Mouse (Mus musculus): ENCODE measurements around the gene Alox12b.

The Alox12b gene

DNA sequence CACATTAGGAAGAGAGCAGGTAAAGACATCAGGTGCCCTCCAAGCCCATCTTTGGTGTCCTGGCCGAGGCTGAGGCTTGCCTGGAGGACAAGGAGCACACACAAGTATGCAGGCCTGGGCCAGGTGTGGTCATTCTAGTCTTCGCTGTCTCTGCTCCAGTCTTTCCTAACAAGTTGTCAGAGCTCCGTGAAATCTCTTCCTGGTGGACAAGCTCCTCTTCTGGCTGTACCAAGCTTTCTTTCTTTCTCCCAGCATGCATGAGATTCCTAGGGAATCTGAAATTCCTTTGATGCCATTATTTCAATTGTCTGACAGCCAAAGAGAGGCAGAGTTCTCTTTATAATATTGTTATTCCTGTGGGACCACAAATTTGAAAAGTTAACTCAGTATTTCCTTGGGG is 22.7 kb downstream of the Alox12b start:
- DNase-seq = no peak

DNA sequence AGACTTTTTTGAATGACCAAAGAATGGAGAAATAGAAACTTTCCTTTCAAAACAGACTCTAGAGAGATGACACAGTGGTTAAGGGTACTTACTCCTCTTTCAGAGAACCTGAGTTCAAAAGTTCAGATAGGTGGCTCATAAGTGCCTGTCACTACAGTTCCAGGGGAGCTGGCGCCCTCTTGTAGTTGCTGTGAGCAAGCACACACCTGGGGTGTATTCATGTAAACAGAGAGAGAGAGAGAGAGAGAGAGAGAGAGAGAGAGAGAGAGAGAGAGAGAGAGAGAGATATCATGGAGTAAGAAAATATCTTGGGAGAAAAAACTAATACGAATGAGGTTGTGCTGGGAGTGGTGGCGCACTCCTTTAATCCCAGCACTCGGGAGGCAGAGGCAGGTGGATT is 23.3 kb downstream of the Alox12b start:
- DNase-seq = no peak

DNA sequence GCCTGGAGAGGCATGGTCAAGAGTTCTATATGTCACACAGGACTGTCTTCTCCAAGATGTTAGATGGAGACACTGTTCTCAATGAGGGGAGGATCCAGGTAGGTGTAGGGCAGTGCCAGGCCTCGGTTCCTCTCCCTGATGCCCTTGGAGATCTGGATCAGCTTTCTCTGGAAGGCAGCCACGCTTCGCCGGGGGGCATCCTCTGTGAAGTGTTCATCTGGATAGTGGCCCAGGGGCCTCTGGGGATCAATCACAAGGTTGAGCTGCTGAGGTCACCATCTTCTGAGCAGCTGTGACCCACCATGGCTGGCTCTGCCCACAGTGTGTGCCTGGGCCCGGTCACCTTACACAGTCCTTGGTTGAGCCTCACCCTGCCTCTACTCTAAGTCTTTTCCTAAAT is 28.2 kb downstream of the Alox12b start:
- no peak for DNase-seq

DNA sequence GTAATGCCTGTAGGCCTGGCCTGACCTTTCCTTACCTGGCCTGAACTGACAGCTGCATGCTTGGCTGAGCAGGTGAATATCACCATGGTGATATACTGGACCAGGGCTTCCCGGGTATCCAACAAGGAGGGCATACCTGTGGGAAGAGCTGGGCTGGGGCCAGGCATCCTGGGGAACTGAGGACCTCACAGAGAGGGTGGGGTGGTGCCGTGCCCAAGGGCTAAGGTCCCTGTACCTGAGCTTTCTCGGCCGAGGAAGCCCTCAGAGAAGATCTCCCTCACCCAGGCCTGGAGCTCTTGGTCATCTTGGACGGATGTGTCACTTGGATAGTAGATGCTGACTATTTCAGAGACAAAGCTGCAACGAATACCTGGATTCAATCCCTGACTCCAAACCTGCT is 29.1 kb downstream of the Alox12b start:
- DNase-seq = no peak

DNA sequence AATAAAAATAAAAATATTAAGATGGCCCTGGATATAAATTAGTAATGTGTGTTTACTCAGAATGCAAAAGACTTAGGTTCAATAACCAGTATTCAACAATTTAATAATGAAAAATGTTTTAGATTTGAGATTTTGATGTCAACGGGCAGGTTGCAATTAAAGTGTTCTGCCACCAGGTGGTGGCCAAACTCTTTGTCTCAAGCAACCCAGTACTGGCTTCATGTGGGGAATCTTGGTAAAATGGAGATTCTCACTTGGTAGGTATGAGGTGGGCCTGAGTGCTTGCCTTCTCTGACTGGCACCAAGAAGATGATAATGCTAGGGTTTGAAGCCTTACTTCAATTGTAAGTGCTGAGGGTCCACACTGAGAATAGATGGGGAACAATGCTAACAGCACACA is 36.1 kb downstream of the Alox12b start:
- peak in 1 of 2 experiments; percentile 61 for DNase-seq

DNA sequence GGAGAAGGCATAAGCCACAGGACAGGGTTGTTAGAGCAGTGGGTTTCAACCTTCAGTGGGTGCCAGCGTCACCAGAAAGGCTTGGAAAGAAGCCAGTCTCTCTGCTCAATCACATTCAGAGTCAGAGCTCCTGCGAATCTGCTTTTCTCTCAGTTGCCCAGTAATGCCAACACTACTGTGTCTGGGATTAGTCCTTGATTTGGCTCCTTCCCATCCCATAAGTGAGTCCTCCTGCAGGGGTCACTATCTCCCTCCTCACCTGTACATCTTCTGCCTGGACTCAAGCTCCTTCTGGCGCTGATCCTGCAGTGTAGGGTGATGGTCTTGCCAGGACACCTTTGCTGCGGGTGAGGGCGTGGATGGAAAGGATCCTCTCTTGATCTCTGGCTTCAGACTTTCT is 40.0 kb downstream of the Alox12b start:
- peak in 1 of 2 experiments; percentile 14 for DNase-seq

DNA sequence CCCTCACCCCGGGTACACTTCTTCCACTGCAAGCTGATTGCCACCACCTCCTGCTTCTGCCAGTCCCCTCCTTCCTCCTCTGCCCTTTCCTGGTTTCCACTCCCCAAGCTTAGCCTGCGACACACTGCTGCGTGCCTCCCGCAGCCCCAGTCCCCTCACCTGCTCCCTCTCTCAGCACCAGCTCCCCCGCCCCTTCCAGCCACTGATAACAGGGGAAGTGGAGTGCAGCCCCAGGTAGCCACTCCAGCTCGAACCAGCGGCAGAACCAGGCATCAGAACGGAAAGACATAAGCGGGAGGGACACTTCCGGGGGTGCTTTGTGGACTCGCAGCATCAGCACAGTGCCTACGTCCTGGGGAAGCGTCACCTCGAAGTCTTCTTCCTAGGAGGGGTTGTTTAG is 40.4 kb downstream of the Alox12b start:
- DNase-seq = no peak

DNA sequence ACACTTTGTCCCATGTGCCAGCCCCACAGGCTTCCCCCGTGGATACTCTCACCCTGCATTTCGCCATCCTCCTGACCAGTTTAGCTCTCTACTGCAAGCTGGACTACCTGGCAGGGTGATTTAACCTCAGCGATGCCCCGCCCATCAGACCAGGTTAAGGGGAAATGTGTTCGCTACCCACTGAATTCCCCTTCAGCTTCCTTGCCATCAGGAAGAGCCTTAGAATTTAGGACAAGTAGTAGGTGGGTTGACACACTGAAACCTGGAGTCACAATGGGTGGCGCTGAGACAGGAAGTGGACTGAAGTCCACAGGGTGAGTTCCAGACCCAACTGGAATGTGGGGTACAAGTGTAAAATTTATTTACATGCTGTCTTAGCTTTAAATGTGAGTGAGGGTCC is 41.0 kb downstream of the Alox12b start, which contains the start of gene Alox8:
Gene Alox8 (minus strand): TSS at position 101 of the 400 bp plus-strand sequence.
- no peak for DNase-seq

DNA sequence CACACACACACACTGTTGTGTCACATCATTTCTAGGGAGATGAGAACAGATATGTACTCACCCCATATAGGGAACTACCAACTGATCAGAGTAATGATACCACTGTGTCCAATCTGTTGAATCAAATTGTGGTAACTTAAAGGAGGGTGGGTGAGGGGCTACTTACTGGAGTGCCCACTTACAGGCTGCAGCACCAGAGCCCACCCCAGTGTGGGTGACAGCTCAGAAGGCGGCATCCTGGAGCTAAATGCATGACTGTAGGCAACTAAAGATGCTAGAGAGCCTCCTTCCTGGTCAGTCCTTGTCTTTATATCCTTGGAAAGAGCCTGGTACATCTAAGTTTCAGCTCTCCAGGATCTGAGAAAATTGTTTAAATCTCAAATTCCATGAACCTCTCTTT is 42.5 kb downstream of the Alox12b start:
- DNase-seq = no peak

DNA sequence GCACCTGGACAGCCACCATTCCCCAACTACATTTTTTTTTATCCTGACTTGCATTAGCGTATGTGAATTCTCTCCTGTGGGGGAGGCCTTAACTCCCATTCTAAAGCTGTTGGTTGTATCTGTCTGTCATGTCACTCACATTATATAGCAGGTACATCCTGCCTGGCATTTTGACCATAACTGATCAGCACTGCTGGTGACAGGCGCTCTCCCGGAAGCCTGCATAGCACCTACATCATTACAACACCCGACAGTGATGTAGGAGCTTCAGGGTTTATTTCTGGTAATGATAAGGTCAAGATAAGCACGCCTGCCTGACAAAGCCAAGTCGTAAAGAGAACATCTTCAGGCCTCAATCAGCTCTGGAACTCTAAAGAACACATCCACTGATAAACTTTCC is 43.4 kb downstream of the Alox12b start:
- no peak for DNase-seq

DNA sequence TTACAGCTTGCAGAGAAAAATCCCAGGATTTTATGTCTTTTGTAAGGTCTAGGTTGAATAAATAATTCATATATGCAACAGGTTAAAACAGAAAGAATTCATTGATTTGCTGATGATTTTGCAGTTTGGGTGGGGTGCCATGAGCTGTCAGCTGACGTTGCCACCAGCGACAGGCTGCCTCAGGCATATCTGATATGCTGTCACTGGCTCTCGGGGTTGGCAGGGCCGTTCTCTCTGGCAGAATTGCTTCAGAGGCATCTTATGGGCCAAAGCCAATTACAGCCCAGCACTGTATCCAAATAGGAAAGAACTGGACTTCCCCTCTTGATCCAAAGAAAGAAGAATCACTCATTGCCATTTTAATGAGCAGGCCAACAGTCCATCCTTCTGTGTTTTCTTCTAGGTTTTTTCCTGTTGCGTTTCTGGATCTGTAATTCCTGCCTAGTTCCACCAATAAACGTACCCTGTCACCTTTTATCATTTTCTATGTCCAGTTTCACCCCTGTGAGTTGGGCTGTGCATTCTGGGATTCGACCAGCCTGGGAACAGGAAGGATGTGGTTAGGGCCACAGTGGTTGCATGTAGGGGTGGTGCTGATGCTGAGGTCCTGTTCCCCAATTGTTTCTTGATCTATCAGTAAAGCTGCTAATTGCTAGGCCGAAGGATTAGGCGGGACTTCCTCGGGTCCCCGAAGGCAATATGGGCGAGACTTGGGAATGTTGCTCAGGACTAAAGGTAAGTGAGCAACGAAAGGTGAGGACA is 45.9 kb downstream of the Alox12b start:
- no peak for DNase-seq

DNA sequence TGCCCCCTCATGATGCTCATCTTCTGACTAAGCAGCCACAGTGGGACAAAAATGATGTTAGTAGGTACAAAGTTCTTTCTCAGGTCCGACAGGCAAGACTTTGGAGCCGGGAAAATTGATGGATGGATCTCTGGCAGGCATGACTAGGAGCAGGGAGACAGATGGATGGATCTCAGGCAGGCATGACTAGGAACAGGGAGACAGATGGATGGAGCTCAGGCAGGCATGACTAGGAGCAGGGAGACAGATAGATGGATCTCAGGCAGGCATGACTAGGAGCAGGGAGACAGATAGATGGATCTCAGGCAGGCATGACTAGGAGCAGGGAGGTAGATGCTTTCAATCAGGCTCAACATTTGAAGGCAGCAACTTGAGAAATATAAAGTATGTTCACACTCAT is 54.6 kb downstream of the Alox12b start:
- DNase-seq = no peak

DNA sequence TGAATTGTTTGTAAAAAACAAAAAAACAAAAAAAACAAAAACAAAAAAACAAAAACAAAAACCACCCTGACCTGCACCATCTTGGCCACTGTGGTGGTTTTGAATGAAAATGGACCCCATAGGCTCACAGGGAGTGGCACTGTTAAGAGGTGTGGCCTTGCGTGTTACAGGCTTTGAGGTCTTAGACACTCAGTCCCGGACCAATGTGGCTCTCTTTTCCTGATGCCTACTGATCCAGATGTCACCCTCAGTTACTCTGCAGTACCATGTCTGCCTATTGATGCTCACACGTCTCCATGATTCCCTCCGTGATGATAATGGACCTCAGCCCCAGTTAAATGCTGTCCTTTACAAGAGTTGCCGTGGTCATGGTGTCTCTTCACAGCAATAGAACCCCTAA is 60.6 kb downstream of the Alox12b start:
- DNase-seq = no peak

DNA sequence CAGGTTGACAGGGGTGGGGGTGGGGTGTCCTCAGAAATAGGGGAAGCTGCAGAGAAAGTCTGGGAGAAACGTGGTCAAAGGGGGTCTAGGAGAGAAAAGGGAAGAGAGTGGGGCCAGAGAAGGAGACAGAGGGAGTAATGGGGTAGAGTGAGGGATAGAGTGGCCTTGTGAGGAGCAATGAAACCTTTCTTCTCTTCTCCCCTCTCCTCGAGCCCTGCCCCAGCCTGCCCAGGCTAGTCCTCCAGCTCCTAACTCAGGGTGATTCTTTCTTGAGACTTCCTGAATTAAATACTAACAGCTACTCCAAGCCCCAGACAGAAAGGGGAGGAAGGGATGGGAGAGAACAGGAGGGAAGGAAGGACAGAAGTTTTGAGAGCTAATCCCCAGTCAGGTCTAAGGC is 61.9 kb downstream of the Alox12b start:
- no peak for DNase-seq

All from kidney, postnatal 36 days (tissue).